Mouse (Mus musculus) brain, embryonic 18.5 days (tissue): ENCODE data around the gene Cdh24.
A peak's percentile ranks its signal among the peaks of the same experiment; 100 is the strongest.
"Not testable (repeated sequence)": the region's sequence is repeated elsewhere in the genome, so short reads cannot be mapped to it uniquely, and the experiment has no call there.

ENCODE experiments used
- DNase-seq: peaks from one replicate; pipeline ENCODE4 v3.0.0-alpha.2; 2012; ENCODE audit warnings: low read depth, low spot score

Cdh24 gene

GRCm38 (mm10) chr14:54643011-54643410, 1.8 kb upstream of the Cdh24 start:
- no peak for DNase-seq

GRCm38 (mm10) chr14:54642224-54642944, 1.2 kb upstream of the Cdh24 start:
- DNase-seq: no peak

GRCm38 (mm10) chr14:54640946-54641304, 239 bp downstream of the Cdh24 start, which contains the start of gene Gm17606:
Gene Gm17606 (plus strand): TSS chr14:54640952.
- no peak for DNase-seq

GRCm38 (mm10) chr14:54640121-54640520, 1.0 kb downstream of the Cdh24 start:
- DNase-seq: no peak

DNA sequence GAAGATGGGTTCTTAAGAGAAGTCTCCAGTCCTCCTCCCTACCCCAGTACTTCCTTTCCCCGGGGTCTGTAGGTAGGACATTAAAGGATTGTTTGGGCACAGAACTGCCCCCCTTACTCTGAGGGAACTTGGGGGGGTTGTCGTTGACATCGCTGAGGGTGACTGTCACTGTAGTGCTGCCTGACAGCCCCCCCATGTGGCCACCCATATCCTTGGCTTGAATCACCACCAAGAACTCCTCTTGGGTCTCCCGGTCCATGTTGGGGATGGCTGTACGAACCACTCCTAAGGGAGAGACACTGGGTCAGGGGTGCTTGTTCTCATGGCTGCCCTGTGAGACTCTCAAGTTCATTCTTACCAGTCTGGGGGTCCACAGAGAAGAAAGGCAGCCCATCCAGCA, 3.0 kb downstream of the Cdh24 start:
- no peak for DNase-seq

DNA sequence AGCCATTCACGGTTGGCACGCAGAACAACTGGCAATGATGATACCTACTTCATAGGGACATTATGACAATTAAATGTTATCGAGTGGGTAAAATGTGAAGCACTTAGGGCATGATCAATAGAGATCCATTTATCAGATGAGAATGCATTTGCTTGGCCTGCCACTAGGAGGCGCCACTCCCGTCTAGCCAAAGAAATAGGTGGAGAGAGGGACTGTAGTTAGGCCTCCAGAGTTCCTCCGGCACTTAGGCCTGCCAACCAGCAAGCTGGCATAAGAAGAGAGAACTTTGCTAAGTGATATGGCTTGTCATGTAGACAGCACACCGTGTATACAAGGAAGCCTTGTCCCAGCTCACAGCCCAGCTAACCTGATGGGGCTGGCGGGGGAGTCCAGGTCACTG, 4.2 kb downstream of the Cdh24 start:
- DNase-seq: no peak

DNA sequence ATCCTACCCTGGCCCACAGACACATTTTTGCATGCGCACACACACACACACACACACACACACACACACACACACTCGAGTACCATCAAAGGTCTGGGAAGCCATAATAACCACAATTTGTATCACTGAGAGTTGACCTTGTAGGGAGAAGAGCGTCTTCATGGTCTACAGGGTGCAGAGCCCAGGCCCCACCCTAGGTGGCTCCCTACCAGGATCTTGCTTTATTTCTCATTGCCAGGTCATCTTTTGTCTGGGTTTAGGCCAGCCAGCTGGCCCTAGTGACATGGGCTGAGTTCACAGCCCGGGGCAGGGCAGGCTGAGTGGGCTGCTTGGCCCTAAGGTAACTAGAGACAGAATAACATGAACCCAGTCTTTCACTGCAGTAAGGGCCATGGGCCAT, 7.0 kb downstream of the Cdh24 start:
- no peak for DNase-seq

- DNase-seq: no peak
Observed at GRCm38 (mm10) chr14:54632252-54632651, 8.9 kb downstream of the Cdh24 start.

DNA sequence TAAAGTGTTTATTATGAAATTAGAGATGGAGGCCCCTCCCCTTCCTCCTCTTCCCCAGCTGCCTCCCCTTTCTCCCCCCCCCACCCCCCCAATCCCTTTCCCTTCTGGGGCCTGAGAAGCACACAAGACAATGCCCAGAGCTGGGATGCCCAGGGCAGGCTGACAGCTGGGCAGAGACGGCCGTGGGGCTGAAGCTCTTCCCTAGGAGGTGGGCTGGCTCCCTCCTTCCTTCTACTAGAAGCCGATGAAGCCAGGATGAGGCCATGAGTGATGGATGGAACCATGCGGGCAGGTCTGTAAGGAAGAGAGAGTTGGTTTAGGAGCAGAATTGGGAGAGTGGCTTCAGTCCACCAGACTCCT, 9.9 kb downstream of the Cdh24 start:
- no peak for DNase-seq

GRCm38 (mm10) chr14:54630583-54631239, 10.5 kb downstream of the Cdh24 start:
- no peak for DNase-seq

DNA sequence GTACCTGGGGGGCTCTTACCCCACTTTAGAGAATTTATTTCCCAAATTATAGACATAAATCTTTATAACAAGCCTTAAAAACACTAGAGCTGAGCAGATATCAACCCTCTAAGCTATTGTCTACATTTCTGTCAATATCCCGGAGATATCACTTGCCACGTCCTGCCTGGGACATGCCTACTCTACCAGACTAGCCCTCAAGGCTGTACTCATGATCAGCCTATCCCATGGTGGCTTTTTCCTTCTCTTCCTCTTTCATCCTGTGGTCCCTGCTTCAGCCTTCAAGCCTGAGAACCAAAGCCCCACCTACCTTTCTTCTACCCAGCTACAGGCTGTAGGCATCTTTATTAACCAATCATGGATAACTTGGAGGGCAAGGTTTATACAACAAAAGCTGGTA, 11.4 kb downstream of the Cdh24 start:
- DNase-seq: no peak

- DNase-seq: no peak
Observed at GRCm38 (mm10) chr14:54628103-54628502, 13.1 kb downstream of the Cdh24 start.

DNA sequence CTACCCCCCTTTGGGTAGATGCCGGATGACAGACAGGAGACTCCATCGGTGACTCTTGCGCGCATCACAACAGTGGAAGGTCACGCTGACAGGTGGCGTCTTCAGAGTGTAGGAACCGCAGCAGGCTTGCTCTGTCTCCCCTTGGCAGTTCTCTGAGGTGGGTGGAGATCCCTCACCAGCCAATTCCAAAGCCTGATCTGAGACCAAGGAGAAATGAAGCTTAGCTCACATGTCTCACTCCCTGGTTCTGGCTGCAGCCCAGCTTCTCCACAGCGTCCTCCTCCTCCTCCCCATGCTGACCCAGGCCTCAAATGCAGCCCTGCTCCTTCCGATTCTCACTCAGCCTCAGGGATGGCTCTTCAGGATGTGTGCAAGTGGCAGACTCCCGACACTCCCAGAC, 16.2 kb downstream of the Cdh24 start:
- no peak for DNase-seq

DNA sequence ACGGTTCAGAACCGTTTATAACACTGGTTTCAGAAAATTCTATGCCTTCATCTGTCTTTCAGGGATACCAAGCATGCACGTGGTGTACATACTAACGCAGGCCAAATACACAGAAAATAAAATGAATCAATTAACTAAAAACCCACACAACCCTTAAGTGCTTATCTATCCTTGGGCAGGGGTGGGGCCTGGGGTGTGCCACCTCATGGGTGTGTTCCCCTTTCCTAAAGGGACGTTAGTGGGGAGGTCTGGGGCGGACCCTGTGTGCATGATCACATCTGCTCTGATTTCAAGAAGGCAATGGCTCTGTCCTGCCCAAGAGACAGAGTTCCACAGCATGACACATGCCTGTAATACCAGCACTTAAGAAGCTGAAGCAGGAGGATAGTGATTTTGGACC, 17.8 kb downstream of the Cdh24 start:
- DNase-seq: no peak

DNA sequence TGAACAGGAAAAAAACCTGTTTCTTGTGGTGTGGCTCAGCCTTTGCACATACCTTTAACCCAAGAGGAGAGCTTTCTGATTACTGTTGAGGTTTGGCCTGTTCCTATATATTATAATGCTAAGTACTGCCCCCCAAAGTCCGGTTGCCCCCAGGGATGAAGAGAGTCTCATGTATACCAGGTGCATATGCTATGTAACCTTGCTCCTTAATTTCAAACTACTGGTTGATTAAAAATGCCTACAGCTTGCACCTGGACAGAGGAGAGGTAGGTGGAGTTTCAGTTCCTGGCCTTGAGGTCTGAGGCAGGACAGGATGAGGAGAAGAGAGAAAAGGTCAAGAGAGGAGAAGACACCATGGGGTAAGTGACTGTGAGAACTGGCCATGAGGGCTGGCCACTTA, 20.0 kb downstream of the Cdh24 start, which contains the start of gene Psmb11:
Gene Psmb11, plus strand, starts transcription at position 301 of the 400 bp plus-strand sequence.
- no peak for DNase-seq

GRCm38 (mm10) chr14:54617897-54618365, 23.2 kb downstream of the Cdh24 start, which contains the start of gene Psmb5:
Gene Psmb5 (minus strand): TSS chr14:54618022.
- peak; percentile 86 for DNase-seq

DNA sequence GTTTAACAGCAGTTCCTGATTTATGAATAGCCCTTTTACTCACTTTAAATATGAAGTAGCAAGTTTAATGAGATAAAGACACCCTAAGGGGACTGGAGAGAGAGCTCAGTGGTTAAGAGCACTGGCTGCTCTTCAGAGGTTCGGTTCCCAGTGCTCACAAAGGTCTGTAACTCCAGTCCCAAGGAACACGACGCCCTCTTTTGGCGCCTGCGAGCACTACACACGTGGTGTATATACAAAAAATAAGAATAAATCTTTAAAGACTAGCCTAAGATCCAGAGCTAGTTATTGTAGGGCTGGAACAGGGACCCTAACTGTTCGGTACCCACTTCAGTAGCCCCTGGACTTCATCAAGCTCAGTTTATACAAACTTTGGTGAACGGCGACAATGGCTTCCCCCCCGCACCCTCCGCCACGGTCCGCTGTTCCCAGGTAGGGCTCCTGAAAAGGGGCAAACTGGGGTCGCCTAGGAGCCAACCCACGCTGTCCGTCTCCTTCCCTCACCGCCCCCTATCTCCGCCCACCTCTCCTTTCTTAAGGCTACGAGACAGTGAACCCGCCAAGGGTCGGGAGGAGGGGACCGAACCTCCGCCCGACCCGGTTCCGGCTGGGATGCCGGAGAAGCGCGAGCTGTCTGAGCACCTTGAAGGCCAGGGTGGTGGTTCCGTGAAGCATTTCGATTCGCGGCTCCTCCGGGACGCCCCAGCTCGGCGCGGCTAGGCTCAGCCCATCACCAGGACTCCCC, 23.8 kb downstream of the Cdh24 start:
- no peak for DNase-seq

DNA sequence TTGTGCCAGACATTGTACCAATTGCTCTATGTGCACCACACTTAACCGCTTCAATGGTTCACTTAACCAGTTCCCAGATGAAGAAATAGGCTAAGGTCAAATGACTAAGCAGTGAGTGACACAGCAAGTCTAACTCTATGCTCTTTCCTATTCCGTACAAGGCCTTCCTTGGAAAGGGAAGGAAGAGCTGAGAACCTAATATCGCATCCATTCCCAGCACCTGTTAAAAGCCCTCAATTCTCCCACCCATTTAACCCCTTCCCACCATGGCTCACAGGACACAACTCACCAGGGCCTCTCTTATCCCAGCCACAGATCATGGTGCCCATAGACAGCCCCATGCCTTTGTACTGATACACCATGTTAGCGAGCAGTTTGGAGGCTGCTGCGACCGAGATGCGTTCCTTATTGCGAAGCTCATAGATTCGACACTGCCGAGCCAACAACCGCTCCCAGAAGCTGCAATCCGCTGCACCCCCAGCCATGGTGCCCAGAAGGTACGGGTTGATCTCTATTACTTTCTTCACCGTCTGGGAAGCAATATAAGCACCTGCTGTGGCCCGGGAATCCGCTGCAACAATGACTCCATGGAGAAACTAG, 24.8 kb downstream of the Cdh24 start:
- DNase-seq: no peak

- DNase-seq: not testable (repeated sequence)
Observed at GRCm38 (mm10) chr14:54614130-54614529, 27.0 kb downstream of the Cdh24 start.

DNA sequence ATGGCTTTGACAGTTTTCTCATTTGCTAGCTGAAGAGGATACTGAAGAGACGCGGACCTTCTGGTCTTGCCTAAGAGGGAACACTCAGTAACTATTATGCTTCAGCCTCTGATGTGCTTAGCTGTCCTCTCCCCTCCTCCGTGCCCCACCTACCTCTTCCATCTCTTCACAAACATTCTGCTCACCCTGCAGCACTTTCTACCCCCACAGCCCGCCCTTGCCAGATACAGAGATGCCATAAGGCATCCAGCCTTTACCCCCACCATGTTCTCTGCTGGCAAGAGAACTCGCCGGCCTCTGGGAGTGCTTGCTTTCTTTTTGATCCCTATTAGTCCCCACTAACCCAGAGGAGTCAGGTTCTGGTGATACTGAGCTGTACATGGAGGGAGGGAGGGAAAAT, 30.5 kb downstream of the Cdh24 start:
- no peak for DNase-seq

DNA sequence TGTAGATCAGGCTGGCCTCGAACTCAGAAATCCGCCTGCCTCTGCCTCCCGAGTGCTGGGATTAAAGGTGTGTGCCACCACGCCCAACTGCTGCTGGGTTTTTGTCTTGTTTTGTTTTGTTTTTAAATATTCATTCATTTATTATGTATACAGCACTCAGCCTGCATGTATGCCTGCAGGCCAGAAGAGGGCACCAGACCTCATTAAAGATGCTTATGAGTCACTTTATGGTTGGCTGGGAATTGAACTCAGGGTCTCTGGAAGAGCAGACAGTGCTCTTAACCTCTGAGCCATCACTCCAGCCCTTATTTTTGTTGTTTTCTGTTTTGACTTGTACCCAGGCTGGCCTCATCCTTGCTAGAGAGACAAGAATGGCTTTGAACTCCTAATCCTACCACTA, 31.2 kb downstream of the Cdh24 start:
- DNase-seq: no peak

DNA sequence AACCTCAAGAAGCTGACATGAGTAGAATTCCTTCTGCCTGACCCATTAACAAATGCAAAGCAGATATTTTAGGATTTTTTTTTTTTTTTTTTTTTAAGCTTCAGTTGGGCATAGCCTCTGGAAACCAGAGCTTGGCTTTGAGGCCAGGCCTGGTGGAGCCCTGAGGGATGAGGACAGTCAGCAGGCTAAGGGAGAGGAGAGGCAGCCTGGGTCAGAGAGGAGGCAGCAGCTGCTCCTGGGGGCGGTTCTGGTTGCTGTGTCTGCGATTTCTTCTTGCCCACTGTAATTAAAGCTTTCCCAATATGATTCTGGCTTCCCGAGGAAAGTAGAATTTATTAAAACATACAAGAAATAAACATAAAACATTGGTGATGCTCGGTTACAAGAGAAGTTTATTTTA, 31.9 kb downstream of the Cdh24 start:
- no peak for DNase-seq
